In the genomic region with DNA sequence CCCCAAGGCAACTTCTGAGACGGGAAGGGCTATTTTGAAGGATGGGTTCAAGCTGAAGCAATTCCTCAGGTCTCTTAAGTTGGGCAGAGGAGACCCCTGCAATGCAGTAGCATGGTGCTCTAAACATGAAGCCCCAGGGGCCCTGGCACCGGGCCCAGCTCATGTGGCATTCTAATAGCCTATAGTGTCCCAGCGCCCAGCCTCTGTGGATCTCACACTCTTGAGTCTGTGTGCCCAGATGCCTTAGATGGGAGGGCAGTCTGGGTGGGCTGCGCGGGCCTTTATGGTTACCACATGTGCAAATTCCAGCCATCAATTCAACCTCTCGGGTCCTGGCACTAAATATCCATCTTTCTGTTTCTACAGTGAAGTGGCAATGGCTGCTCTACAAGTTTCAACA, we compare ENCODE assay signal across 11 mouse cellular contexts. TPM values are rescaled to one million over a fixed set of nuclear protein-coding genes. Genes with fewer than 3 reads are reported as not detected.
DNase-seq lines count a peak whose midpoint lies in the region; ATAC-seq and TF ChIP-seq lines count a peak whose summit lies in the region.
"Had no signal": no experiment of that assay in that cellular context is flagged by ENCODE, and none has a peak within 500 bp of the region (broad histone marks: within the 10 kb centered on the region; RNA-seq: fewer than 3 reads in every experiment).

No protein-coding gene starts in this region.

- H3K4me2 ChIP-seq in heart, embryonic 13.5 days: peak overlapping the region; percentile 100
- peak overlapping the region; percentile 100 for H3K4me2 ChIP-seq in intestine, embryonic 15.5 days (replicated peaks)
- H3K4me2 ChIP-seq in neural tube, embryonic 15.5 days: 0 out of 2 replicates have a peak overlapping the region, but pooled peaks have one; percentile 98

- H3K4me3 ChIP-seq in heart, embryonic 13.5 days: peak overlapping the region; percentile 84; the same call in 1 of the 2 replicates
- H3K4me3 ChIP-seq in intestine, embryonic 15.5 days (replicated peaks): no peak overlapping the region
- no peak overlapping the region for H3K4me3 ChIP-seq in neural tube, embryonic 15.5 days (replicated peaks)
- H3K4me3 ChIP-seq in gastrocnemius, adult 2 months: no peak overlapping the region

- peaks cover 56% of the 10 kb centered on the region for H3K4me1 ChIP-seq in heart, embryonic 13.5 days
- H3K4me1 ChIP-seq in intestine, embryonic 15.5 days (replicated peaks): peaks cover 46% of the 10 kb centered on the region
- peaks cover 42% of the 10 kb centered on the region for H3K4me1 ChIP-seq in neural tube, embryonic 15.5 days

- H3K27me3 ChIP-seq in heart, embryonic 13.5 days (replicated peaks): no peaks in the 10 kb centered on the region
- H3K27me3 ChIP-seq in intestine, embryonic 15.5 days (replicated peaks): no peaks in the 10 kb centered on the region
- H3K27me3 ChIP-seq in neural tube, embryonic 15.5 days (replicated peaks): peaks cover 7% of the 10 kb centered on the region; the same call in 1 of the 2 replicates

- peak overlapping the region; percentile 67; the same call in 1 of the 2 replicates for H3K27ac ChIP-seq in heart, embryonic 13.5 days (replicated peaks)
- H3K27ac ChIP-seq in intestine, embryonic 15.5 days: peak overlapping the region; percentile 20; the same call in 1 of the 2 replicates
- H3K27ac ChIP-seq in neural tube, embryonic 15.5 days (replicated peaks): no peak overlapping the region
- H3K27ac ChIP-seq in gastrocnemius, adult 2 months: no peak overlapping the region
- H3K27ac ChIP-seq: left cerebral cortex, adult 2 months had no signal

- no peak for TF ChIP-seq CTCF in gastrocnemius, adult 2 months (IDR thresholded peaks at IDR 0.05)

- no peaks in the 10 kb centered on the region for H3K36me3 ChIP-seq in heart, embryonic 13.5 days
- no peaks in the 10 kb centered on the region; the same call in 1 of the 2 replicates for H3K36me3 ChIP-seq in intestine, embryonic 15.5 days
- H3K36me3 ChIP-seq in neural tube, embryonic 15.5 days: no peaks in the 10 kb centered on the region

- intact Hi-C loops in gastrocnemius, adult 2 months (cut with DNase I): no loop called here

- no peak for ATAC-seq in heart, embryonic 13.5 days (ENCODE audit: extremely low read depth, insufficient number of reproducible peaks, low FRiP score, low TSS enrichment)
- no peak for ATAC-seq in intestine, embryonic 15.5 days
- ATAC-seq in neural tube, embryonic 15.5 days (ENCODE audit: low FRiP score): no peak

- H3K9ac ChIP-seq in heart, embryonic 13.5 days: peak overlapping the region; percentile 92; the same call in 1 of the 2 replicates
- H3K9ac ChIP-seq in intestine, embryonic 15.5 days: no peak overlapping the region
- 0 out of 2 replicates have a peak overlapping the region, but pooled peaks have one; percentile 81 for H3K9ac ChIP-seq in neural tube, embryonic 15.5 days (replicated peaks)

- H3K9me3 ChIP-seq in heart, embryonic 13.5 days: no peaks in the 10 kb centered on the region
- H3K9me3 ChIP-seq in intestine, embryonic 15.5 days: no peaks in the 10 kb centered on the region
- no peaks in the 10 kb centered on the region for H3K9me3 ChIP-seq in neural tube, embryonic 15.5 days (replicated peaks)

- DNase-seq in heart, adult 18-20 months: no peak
- peak; percentile 24 for DNase-seq in right cerebral cortex, postnatal 14 days
- DNase-seq in right cerebral cortex, postnatal 4 days: no peak
- DNase-seq in layer of hippocampus, adult 11-12 months (ENCODE audit: low spot score): no peak
- DNase-seq in gastrocnemius, adult 2 months: no peak
- DNase-seq: right cerebral cortex, adult 18-20 months; thymus, postnatal 25 days had no signal

- 68% methylated on average over 6 of the region's 6 CpGs for WGBS in heart, embryonic 13.5 days
- 53% methylated on average over 6 of the region's 6 CpGs for WGBS in intestine, embryonic 15.5 days
- 40% methylated on average over 6 of the region's 6 CpGs for WGBS in neural tube, embryonic 15.5 days

RNA-seq across cellular contexts. Expression of a gene that starts 38.9 kb away (rescaled TPM):
- 14.5 and 15.2 TPM in 2 replicates for polyA plus RNA-seq in heart, embryonic 13.5 days (2015; fragmentation: Nextera tagmentation; extraction: Ambion mirVana)
- 10 to 100 TPM; 22.3 to 23.2 TPM for total RNA-seq in heart, adult 18-20 months (2021)
- 21.1 and 22.9 TPM in 2 replicates for polyA plus RNA-seq in intestine, embryonic 15.5 days (2015; fragmentation: Nextera tagmentation; extraction: Ambion mirVana)
- polyA plus RNA-seq in neural tube, embryonic 15.5 days (2015; fragmentation: Nextera tagmentation; extraction: Ambion mirVana): 7.6 and 11.1 TPM in 2 replicates
- total RNA-seq in gastrocnemius, adult 2 months (2021): 1 to 10 TPM; 4.9 to 9.8 TPM

Comparison
In these comparisons a context has a peak if more than half of its experiments do, and no peak if none do; other contexts are left out.
1. H3K27ac ChIP-seq: peak in heart, embryonic 13.5 days (single experiment) and intestine, embryonic 15.5 days (single experiment); none in neural tube, embryonic 15.5 days (single experiment) and gastrocnemius, adult 2 months (single experiment).
2. Peak in every context shown above with its lines, with median percentiles within 50 percentile points of each other: H3K4me2 ChIP-seq.